Mouse (Mus musculus): ENCODE measurements around the gene Gpatch2.

DNA sequence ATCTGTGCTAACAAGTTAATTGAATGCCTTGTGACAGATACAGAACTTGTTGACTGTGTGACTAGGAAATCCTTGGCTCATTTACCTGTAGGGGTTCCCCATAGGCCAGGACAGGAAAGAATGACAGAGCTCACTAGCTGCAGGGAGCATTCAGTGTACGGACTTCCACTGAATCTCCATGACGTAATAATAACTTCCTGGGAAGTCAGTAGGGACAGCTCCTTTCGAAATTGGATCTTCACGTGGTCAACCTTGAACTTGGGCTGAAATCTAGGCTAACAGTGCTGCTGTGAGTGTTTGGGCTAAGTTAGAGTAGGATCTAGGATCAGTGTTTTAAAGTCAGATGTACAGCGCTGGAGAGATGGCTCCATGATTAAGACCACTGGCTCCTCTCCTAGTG is 29.4 kb downstream of the Gpatch2 start:
- no peak for TF ChIP-seq POLR2A (IDR thresholded peaks at IDR 0.05; ENCODE audit: borderline replicate concordance, low read depth, low read length)
- TF ChIP-seq CTCF (IDR thresholded peaks at IDR 0.05; ENCODE audit: low read depth, low read length): no peak
